Mouse (Mus musculus) G1E (cell line): ENCODE measurements around the gene 1700080E11Rik. TPM values are rescaled to one million over a fixed set of nuclear protein-coding genes. Genes with fewer than 3 reads are reported as not detected.
"Not testable (repeated sequence)": the region's sequence is repeated elsewhere in the genome, so short reads cannot be mapped to it uniquely, and the experiment has no call there.

Source experiments
- ATAC-seq: 2 replicates; pipeline ENCODE4 v1.8.0; 2016; ENCODE audit warnings: mild to moderate bottlenecking; ENCODE audit not compliant: insufficient number of reproducible peaks, poor library complexity, low FRiP score, severe bottlenecking; ENCODE audit errors: extremely low read depth
- DNase-seq: peaks from one replicate; pipeline ENCODE4 v3.0.0; 2012; ENCODE audit warnings: low spot score
- H3K27me3 ChIP-seq: 2 replicates; pipeline ENCODE4 v1.6.1; 2012; ENCODE audit warnings: mild to moderate bottlenecking, low read length, inconsistent platforms; ENCODE audit not compliant: insufficient read depth
- H3K36me3 ChIP-seq: replicated peaks from 2 replicates; pipeline ENCODE3; 2012; ENCODE audit warnings: mild to moderate bottlenecking, inconsistent platforms
- H3K4me1 ChIP-seq: 2 replicates; pipeline ENCODE4 v1.6.1; 2012; ENCODE audit warnings: low read depth, low read length, inconsistent platforms, mixed read lengths; ENCODE audit not compliant: insufficient read depth
- H3K4me3 ChIP-seq: 2 replicates; pipeline ENCODE4 v1.5.1; 2012; ENCODE audit warnings: low read depth, mild to moderate bottlenecking, inconsistent platforms, low read length, moderate library complexity, mixed read lengths
- H3K9me3 ChIP-seq: replicated peaks from 2 replicates; pipeline ENCODE4 v1.6.1; 2012; ENCODE audit warnings: inconsistent platforms
- CTCF ChIP-seq: IDR thresholded peaks from 2 replicates; pipeline ENCODE4 v1.5.1; 2012; ENCODE audit warnings: low read depth, low read length, inconsistent platforms, mixed read lengths
- GATA1 ChIP-seq: IDR thresholded peaks from 2 replicates; pipeline ENCODE4 v1.6.1; 2012; ENCODE audit warnings: borderline replicate concordance, low read length, inconsistent platforms, mixed read lengths
- GATA2 ChIP-seq: IDR thresholded peaks from 2 replicates; pipeline ENCODE4 v1.6.1; 2012; ENCODE audit warnings: low read depth, low read length, inconsistent platforms, borderline replicate concordance
- POLR2AphosphoS5 ChIP-seq: IDR thresholded peaks from 2 replicates; pipeline ENCODE4 v1.6.1; 2012; ENCODE audit warnings: low read depth, low read length, inconsistent platforms; ENCODE audit not compliant: insufficient replicate concordance
- TAL1 ChIP-seq: conservative IDR thresholded peaks from 2 replicates; pipeline ENCODE4 v1.6.1; 2012; ENCODE audit warnings: low read depth, low read length, inconsistent platforms, mixed read lengths
- polyA plus RNA-seq: library from polyadenylated mRNA; stranded (reverse); fragments of >175 nt; gene quantifications from 2 replicates; pipeline ENCODE4 v1.2.3, GENCODE M21; 2012
- total RNA-seq, 2 experiments: library from RNA; stranded (forward) in 1 of 2; stranded (reverse) in 1 of 2; fragments of 200-1000 nt in 1 of 2; fragments of >200 nt in 1 of 2; fragmentation: Nextera tagmentation in 1 of 2; gene quantifications; 2 replicates each; pipeline ENCODE4 v1.2.3; 2014 to 2017

The 1700080E11Rik gene
- total and polyA plus RNA-seq, 3 experiments, result not detected

- ATAC-seq (peak; percentile 95), DNase-seq (peak; percentile 88)
- Histone ChIP-seq H3K4me3 (peak within 1 kb of the TSS; percentile 78), H3K4me1 (peaks cover 16% of the 10 kb centered on the region), H3K27me3 (no peaks in the 10 kb centered on the region), H3K9me3 (peaks cover 12% of the 10 kb centered on the region), H3K36me3 (peaks cover 8% of the 10 kb centered on the region)
- no peak for TF ChIP-seq CTCF
- TF ChIP-seq GATA2, result no peak
- TF ChIP-seq TAL1, result no peak
- no peak for TF ChIP-seq POLR2AphosphoS5
- no peak for TF ChIP-seq GATA1
Observed at GRCm38 (mm10) chr9:105131253-105132001, 13.5 kb downstream of the 1700080E11Rik start, which contains the start of gene Nudt16. Nudt16 (minus strand) TSS chr9:105131824.

GRCm38 (mm10) chr9:105130331-105130730 is 14.6 kb downstream of the 1700080E11Rik start:
- peaks cover 13% of the 10 kb centered on the region for H3K9me3 ChIP-seq
- H3K36me3 ChIP-seq, result peaks cover 8% of the 10 kb centered on the region
- H3K4me1 ChIP-seq, result peaks cover 16% of the 10 kb centered on the region
- TF ChIP-seq GATA2 (no peak), POLR2AphosphoS5 (no peak), CTCF (no peak), GATA1 (no peak), TAL1 (no peak)
- DNase-seq, result no peak
- no peaks in the 10 kb centered on the region for H3K27me3 ChIP-seq
- no peak for ATAC-seq
- H3K4me3 ChIP-seq, result peak overlapping the region; percentile 45; the same call in 1 of the 2 replicates

GRCm38 (mm10) chr9:105125206-105125605 is 19.7 kb downstream of the 1700080E11Rik start:
- ATAC-seq, DNase-seq, H3K4me1 ChIP-seq, H3K36me3 ChIP-seq, H3K4me3 ChIP-seq, H3K27me3 ChIP-seq, H3K9me3 ChIP-seq: not testable (repeated sequence)

GRCm38 (mm10) chr9:105103893-105104292 is 41.0 kb downstream of the 1700080E11Rik start:
- TF ChIP-seq GATA1 (no peak), TAL1 (no peak), CTCF (no peak), GATA2 (no peak), POLR2AphosphoS5 (no peak)
- DNase-seq, result no peak
- no peak overlapping the region for H3K4me3 ChIP-seq
- no peaks in the 10 kb centered on the region for H3K36me3 ChIP-seq
- H3K4me1 ChIP-seq, result no peaks in the 10 kb centered on the region
- ATAC-seq, result no peak
- no peaks in the 10 kb centered on the region for H3K9me3 ChIP-seq
- no peaks in the 10 kb centered on the region for H3K27me3 ChIP-seq

- no peaks in the 10 kb centered on the region for H3K4me1 ChIP-seq
- no peaks in the 10 kb centered on the region for H3K9me3 ChIP-seq
- DNase-seq, result no peak
- TF ChIP-seq TAL1 (no peak), POLR2AphosphoS5 (no peak), CTCF (no peak), GATA1 (no peak), GATA2 (no peak)
- no peaks in the 10 kb centered on the region for H3K36me3 ChIP-seq
- ATAC-seq, result no peak
- no peak overlapping the region for H3K4me3 ChIP-seq
- no peaks in the 10 kb centered on the region for H3K27me3 ChIP-seq
Observed at GRCm38 (mm10) chr9:105101911-105102310, 43.0 kb downstream of the 1700080E11Rik start.

- TF ChIP-seq GATA1 (no peak), GATA2 (no peak), CTCF (no peak), TAL1 (no peak), POLR2AphosphoS5 (no peak)
- H3K4me1 ChIP-seq, result no peaks in the 10 kb centered on the region
- no peaks in the 10 kb centered on the region for H3K36me3 ChIP-seq
- no peak for ATAC-seq
- H3K4me3 ChIP-seq, result no peak overlapping the region
- no peaks in the 10 kb centered on the region for H3K9me3 ChIP-seq
- H3K27me3 ChIP-seq, result no peaks in the 10 kb centered on the region
- DNase-seq, result no peak
Observed at GRCm38 (mm10) chr9:105100807-105101570, 43.9 kb downstream of the 1700080E11Rik start.

Other genes starting within 250 kb of the 1700080E11Rik start
- gene Mrpl3, start 91.9 kb downstream of the 1700080E11Rik start, total RNA-seq (2014; fragmentation: Nextera tagmentation), result 74.6 and 86.0 TPM in 2 replicates
- 143 and 173 TPM in 2 replicates for gene Mrpl3, start 91.9 kb downstream of the 1700080E11Rik start, total RNA-seq (2017)
- gene Mrpl3, start 91.9 kb downstream of the 1700080E11Rik start, polyA plus RNA-seq, result 31.0 and 37.8 TPM in 2 replicates
- 5.0 and 12.2 TPM in 2 replicates for gene Nudt16, start 13.3 kb downstream of the 1700080E11Rik start, total RNA-seq (2014; fragmentation: Nextera tagmentation)
- 10.8 and 11.2 TPM in 2 replicates for gene Nudt16, start 13.3 kb downstream of the 1700080E11Rik start, total RNA-seq (2017)
- gene Nudt16, start 13.3 kb downstream of the 1700080E11Rik start, polyA plus RNA-seq, result 9.9 and 12.6 TPM in 2 replicates